Mouse (Mus musculus) liver, postnatal 0 days (tissue): Measurements from ENCODE around the gene 1700030K09Rik. TPM values are rescaled to one million over a fixed set of nuclear protein-coding genes. Genes with fewer than 3 reads are reported as not detected.

Experiments used
- ATAC-seq: fragments of 200-750 bp; cut with Nextera tagmentation; 2 replicates; pipeline ENCODE4 v1.8.0; 2017; ENCODE audit warnings: mild to moderate bottlenecking, moderate library complexity
- DNase-seq: peaks from one replicate; pipeline ENCODE4 v3.0.0-alpha.2; 2016
- H3K27ac ChIP-seq: fragments of 300-500 bp; sonication (generic); 2 replicates; pipeline ENCODE4 v1.5.1; 2014; ENCODE audit warnings: antibody characterized with exemption, moderate library complexity, mild to moderate bottlenecking, low read depth
- H3K27me3 ChIP-seq: fragments of 300-500 bp; sonication (generic); 2 replicates; pipeline ENCODE4 v1.6.1; 2014; ENCODE audit warnings: low read length, control low read depth, mixed read lengths; ENCODE audit not compliant: insufficient read depth
- H3K36me3 ChIP-seq: fragments of 300-500 bp; sonication (generic); replicated peaks from 2 replicates; pipeline ENCODE4 v1.6.1; 2014; ENCODE audit warnings: mild to moderate bottlenecking, control low read depth, low read length, moderate library complexity, mixed read lengths; ENCODE audit not compliant: insufficient read depth
- H3K4me1 ChIP-seq: fragments of 300-500 bp; sonication (generic); 2 replicates; pipeline ENCODE4 v1.6.1; 2014; ENCODE audit warnings: antibody characterized with exemption, mild to moderate bottlenecking, control low read depth; ENCODE audit not compliant: insufficient read depth
- H3K4me2 ChIP-seq: fragments of 300-500 bp; sonication (generic); 2 replicates; pipeline ENCODE4 v1.6.1; 2014; ENCODE audit warnings: low read depth, mild to moderate bottlenecking, low read length, moderate library complexity, mixed read lengths
- H3K4me3 ChIP-seq: fragments of 300-500 bp; sonication (generic); 2 replicates; pipeline ENCODE4 v1.5.1; 2014; ENCODE audit warnings: low read depth, low read length
- H3K9ac ChIP-seq: fragments of 300-500 bp; sonication (generic); replicated peaks from 2 replicates; pipeline ENCODE4 v1.6.1; 2014; ENCODE audit warnings: mild to moderate bottlenecking, moderate library complexity
- H3K9me3 ChIP-seq: fragments of 300-500 bp; sonication (generic); 2 replicates; pipeline ENCODE4 v1.6.1; 2016; ENCODE audit warnings: mild to moderate bottlenecking, control low read depth, low read length, mixed read lengths
- CTCF ChIP-seq: sonication (generic); IDR thresholded peaks from 2 replicates; pipeline ENCODE4 v1.5.1; 2016; ENCODE audit warnings: antibody characterized with exemption, low read depth
- EP300 ChIP-seq: IDR thresholded peaks from 2 replicates; pipeline ENCODE4 v1.6.1; 2016; ENCODE audit warnings: antibody characterized with exemption, low read depth, mild to moderate bottlenecking
- WGBS: fragments of 180-500 bp; shearing (Covaris S2); extraction: QIAGEN DNeasy Blood & Tissue Kit; methylation state at CpG from one replicate; pipeline ENCODE4 v1.1.7; 2014; ENCODE audit not compliant: insufficient replicate concordance; 5-methylcytosine and 5-hydroxymethylcytosine counted together
- polyA plus RNA-seq: library from polyadenylated mRNA; unstranded; fragments of >200 nt; fragmentation: Nextera tagmentation; extraction: Ambion mirVana; gene quantifications from 2 replicates; pipeline ENCODE4 v1.2.1, GENCODE M21; 2015

The 1700030K09Rik gene
- polyA plus RNA-seq, 1 experiment from 2014 or later = 2.2 TPM

DNA sequence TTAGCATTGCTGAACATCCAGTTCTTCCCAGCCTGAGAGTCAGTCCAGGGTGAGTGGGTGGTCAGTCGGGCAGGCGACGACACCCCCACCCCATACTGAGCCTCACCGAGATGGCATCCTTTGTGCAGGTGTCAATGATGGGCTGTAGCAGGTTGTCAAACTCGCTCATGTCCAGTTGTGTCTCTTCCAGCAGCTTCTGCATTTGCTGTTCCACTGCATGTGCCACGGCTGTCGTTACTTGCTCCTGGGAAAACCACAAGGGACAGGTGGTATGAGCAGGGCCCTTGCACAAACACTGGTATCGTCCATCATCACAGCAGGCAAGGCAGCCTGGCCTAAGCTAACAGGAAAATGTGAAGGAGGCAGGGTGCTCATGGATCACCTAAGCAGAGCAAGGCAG is 26.3 kb downstream of the 1700030K09Rik start:
- no peaks in the 10 kb centered on the region for H3K27me3 ChIP-seq
- no peaks in the 10 kb centered on the region for H3K9me3 ChIP-seq
- no peak overlapping the region for H3K9ac ChIP-seq
- no peak for ATAC-seq
- TF ChIP-seq EP300 (no peak), CTCF (no peak)
- no peak overlapping the region for H3K4me2 ChIP-seq
- H3K36me3 ChIP-seq = peaks cover 76% of the 10 kb centered on the region
- WGBS = 85% methylated on average over 8 of the region's 8 CpGs
- no peak overlapping the region for H3K27ac ChIP-seq
- H3K4me3 ChIP-seq = no peak overlapping the region
- H3K4me1 ChIP-seq = peaks cover 15% of the 10 kb centered on the region
- no peak for DNase-seq

DNA sequence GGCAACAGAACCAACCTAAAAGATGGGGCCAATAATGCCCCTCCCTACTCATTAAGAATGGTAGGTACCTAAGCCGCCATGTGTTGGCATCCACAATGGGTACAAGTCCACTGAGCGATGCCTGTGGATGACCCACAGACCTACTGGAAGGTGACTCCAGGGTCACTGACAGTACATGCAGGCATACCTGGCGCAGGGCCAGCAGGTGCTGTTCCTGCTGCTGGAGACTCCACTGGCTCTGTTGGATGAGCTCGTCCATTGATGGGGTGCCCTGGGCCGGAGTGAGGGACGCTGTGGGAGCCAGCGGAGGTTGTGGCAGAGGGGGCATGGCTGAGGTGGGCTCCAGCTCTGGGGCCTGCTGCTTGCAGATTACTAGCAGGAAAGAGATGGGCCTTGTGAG is 27.0 kb downstream of the 1700030K09Rik start:
- no peak for TF ChIP-seq CTCF
- TF ChIP-seq EP300 = no peak
- H3K27me3 ChIP-seq = no peaks in the 10 kb centered on the region
- peaks cover 19% of the 10 kb centered on the region for H3K4me1 ChIP-seq
- DNase-seq = peak; percentile 44
- no peak overlapping the region for H3K4me2 ChIP-seq
- H3K4me3 ChIP-seq = no peak overlapping the region
- WGBS = 86% methylated on average over 7 of the region's 7 CpGs
- H3K36me3 ChIP-seq = peaks cover 69% of the 10 kb centered on the region
- no peak overlapping the region for H3K9ac ChIP-seq
- ATAC-seq = no peak
- H3K27ac ChIP-seq = no peak overlapping the region
- no peaks in the 10 kb centered on the region for H3K9me3 ChIP-seq

DNA sequence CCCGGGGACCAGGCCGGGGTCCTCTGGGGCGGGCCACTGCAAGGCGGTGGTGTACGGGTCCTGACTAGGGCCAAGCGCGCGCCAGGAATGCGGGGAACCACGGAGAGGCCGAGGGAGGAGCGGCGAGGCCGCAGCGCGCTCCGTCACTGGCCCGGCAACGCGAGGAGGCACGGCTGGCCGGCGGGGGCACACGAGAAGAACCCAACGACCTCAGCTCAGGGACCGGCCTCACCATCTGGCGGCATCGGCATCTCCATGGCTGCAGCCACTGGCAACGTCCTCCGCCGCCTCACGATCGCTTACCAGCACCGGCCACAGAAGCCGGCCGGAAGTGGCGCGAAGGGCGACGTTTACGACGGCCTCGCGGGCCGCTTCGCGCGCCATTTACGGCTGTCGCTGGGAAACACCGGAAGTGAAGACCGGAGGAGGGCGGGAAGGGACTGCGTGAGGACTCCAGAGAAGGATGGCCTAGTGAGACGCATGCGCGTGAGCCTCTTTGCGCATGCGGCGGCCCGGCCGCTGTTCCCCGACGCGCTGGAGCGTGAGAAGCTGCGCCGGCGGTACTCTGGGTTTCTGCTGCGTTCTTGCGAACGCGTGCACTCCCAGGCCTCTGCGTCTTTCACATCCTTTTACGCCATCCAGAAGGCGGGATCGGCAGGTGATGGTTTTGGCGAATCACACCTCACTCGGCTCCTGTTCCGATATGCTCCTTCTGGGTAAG is 31.3 kb downstream of the 1700030K09Rik start, which contains the start of gene Cherp:
Gene Cherp (minus strand): TSS at position 401 of the 721 bp plus-strand sequence.
- ATAC-seq (peak; percentile 96), DNase-seq (peak; percentile 97)
- TF ChIP-seq EP300 (no peak; the same call in 1 of the 2 replicates), CTCF (no peak)
- peaks cover 27% of the 10 kb centered on the region for H3K36me3 ChIP-seq
- H3K27ac ChIP-seq = peak within 1 kb of the TSS; percentile 84
- peak within 1 kb of the TSS; percentile 77 for H3K4me2 ChIP-seq
- H3K4me1 ChIP-seq = peaks cover 29% of the 10 kb centered on the region
- H3K9ac ChIP-seq = peak within 1 kb of the TSS; percentile 78
- H3K27me3 ChIP-seq = no peaks in the 10 kb centered on the region
- no peaks in the 10 kb centered on the region for H3K9me3 ChIP-seq
- WGBS = 1% methylated on average over 80 of the region's 80 CpGs
- peak within 1 kb of the TSS; percentile 83 for H3K4me3 ChIP-seq

DNA sequence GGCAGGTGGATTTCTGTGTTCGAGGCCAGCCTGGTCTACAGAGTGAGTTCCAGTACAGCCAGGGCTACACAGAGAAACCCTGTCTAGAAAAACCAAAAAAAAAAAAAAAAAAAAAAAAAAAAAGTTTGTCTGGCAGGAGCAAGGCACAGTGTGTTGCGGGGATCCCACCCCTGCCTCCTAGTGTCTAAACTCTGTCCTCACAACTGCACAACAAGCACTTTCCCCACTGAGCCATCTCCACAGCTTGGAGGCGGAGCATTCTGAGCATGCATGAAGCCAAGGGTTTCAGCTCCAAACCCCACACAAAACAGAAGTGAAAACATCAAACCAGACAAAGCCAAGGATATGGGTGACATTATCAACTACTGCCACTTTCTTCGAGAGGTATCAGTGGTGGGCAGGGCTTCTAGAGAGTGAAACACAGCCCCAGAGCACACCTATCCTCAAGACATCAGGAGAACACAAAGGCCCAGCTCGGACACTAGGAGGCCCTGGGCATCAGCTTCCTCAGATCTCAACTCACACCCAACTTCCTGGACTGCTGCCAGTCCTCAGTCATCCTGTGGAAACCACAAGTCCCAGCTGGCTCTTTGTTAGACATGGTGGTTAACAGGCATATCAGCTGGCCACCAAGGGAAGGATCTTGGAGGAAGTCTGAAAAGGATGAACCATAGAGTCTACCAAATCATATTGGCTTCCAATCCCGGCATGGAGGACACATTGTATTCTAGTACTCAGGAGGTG is 41.9 kb downstream of the 1700030K09Rik start:
- peaks cover 74% of the 10 kb centered on the region for H3K36me3 ChIP-seq

DNA sequence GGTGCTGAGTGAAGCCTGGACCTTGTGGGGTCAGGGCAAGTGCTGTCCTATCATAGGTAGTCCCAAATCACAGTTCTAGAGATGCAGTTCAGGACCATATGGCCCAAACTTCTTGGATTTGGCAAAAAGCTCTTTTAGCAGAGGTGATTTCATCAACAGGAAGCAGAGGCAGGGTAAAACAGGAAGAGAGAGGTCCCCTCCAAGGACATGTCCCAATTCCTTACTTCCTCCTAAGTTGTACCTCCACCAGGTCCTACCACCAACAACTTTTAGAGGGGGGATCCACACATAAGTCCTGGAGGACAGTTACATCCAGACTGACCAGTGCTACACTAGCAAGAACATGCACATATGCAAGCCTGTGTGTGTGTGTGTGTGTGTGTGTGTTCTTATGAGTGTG is 43.3 kb downstream of the 1700030K09Rik start:
- no peaks in the 10 kb centered on the region for H3K27me3 ChIP-seq
- DNase-seq (no peak), ATAC-seq (no peak)
- peak; percentile 14; the same call in 1 of the 2 replicates for TF ChIP-seq EP300
- no peak for TF ChIP-seq CTCF
- H3K9me3 ChIP-seq = no peaks in the 10 kb centered on the region
- peak overlapping the region; percentile 36 for H3K4me2 ChIP-seq
- H3K9ac ChIP-seq = no peak overlapping the region
- peaks cover 64% of the 10 kb centered on the region for H3K36me3 ChIP-seq
- H3K4me1 ChIP-seq = peaks cover 25% of the 10 kb centered on the region
- peak overlapping the region; percentile 72 for H3K27ac ChIP-seq
- no peak overlapping the region; the same call in 1 of the 2 replicates for H3K4me3 ChIP-seq

More for the DNA sequence above, 41.9 kb downstream of the 1700030K09Rik start:
- Histone ChIP-seq H3K4me1 (peaks cover 14% of the 10 kb centered on the region), H3K9ac (no peak overlapping the region; the same call in 1 of the 2 replicates), H3K4me2 (peak overlapping the region; percentile 36; the same call in 1 of the 2 replicates), H3K27ac (peak overlapping the region; percentile 72), H3K9me3 (no peaks in the 10 kb centered on the region), H3K27me3 (no peaks in the 10 kb centered on the region), H3K4me3 (peak overlapping the region; percentile 10; the same call in 1 of the 2 replicates)
- DNase-seq = peak; percentile 67
- TF ChIP-seq EP300 = peak; percentile 46; the same call in 1 of the 2 replicates
- peak; percentile 34; the same call in 1 of the 2 replicates for TF ChIP-seq CTCF
- 56% methylated on average over 6 of the region's 6 CpGs for WGBS
- ATAC-seq = peak; percentile 42

DNA sequence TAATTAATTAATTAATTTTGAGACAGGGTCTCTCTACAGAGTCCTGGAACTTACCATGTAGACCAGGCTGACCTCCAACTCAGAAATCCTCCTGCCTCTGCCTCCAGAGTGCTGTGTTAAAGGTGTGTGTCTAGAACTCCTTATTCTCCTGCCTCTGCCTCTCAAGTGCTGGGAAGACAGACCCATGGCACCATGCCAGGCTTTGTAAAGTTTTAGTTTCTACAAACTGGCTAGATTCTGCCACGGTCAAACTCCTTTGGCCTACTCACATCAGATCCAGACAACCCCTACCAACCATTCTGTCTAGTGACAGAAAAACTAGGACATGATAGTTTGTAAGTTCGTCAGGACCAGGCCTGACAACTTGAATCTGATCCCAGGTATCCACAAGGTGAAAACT is 47.3 kb downstream of the 1700030K09Rik start:
- TF ChIP-seq EP300 = no peak
- no peak for TF ChIP-seq CTCF
- H3K9me3 ChIP-seq = no peaks in the 10 kb centered on the region
- 0 out of 2 replicates have a peak overlapping the region, but pooled peaks have one; percentile 98 for H3K27ac ChIP-seq
- peaks cover 36% of the 10 kb centered on the region for H3K4me1 ChIP-seq
- no peaks in the 10 kb centered on the region for H3K27me3 ChIP-seq
- H3K4me3 ChIP-seq = peak overlapping the region; percentile 92
- WGBS = 74% methylated on average over 2 of the region's 2 CpGs
- no peak for ATAC-seq
- no peak for DNase-seq
- peak overlapping the region; percentile 97 for H3K4me2 ChIP-seq
- H3K36me3 ChIP-seq = peaks cover 40% of the 10 kb centered on the region
- H3K9ac ChIP-seq = peak overlapping the region; percentile 23; the same call in 1 of the 2 replicates
